Mouse (Mus musculus) testis, postnatal 10 days (tissue): ENCODE results near the gene Hsd17b11.
A peak's percentile ranks its signal among the peaks of the same experiment; 100 is the strongest.
"Not testable (repeated sequence)": the region's sequence is repeated elsewhere in the genome, so short reads cannot be mapped to it uniquely, and the experiment has no call there.

Experiments
- DNase-seq: peaks from one replicate; pipeline ENCODE4 v3.0.0; 2021; ENCODE audit warnings: low spot score

The Hsd17b11 gene

DNA sequence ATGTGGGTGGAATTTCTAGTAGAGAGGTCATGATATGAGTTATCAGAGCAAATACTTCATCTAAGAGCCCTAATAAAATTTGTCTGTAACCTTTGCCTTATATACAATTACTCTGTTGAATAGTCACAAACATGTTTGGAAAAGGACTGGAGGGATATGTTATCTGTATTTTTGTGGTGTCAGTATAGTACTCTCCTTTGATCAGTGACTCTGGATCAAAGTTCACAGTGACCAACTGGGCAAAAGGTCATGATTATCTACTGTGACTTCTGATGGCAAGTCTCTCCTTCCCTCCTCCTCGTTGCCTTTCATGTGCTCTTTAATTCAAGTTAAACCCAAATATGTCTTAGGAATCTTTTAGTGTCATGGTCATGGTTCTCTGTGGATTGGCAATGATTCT lies 14.1 kb upstream of the Hsd17b11 start:
- no peak for DNase-seq

DNA sequence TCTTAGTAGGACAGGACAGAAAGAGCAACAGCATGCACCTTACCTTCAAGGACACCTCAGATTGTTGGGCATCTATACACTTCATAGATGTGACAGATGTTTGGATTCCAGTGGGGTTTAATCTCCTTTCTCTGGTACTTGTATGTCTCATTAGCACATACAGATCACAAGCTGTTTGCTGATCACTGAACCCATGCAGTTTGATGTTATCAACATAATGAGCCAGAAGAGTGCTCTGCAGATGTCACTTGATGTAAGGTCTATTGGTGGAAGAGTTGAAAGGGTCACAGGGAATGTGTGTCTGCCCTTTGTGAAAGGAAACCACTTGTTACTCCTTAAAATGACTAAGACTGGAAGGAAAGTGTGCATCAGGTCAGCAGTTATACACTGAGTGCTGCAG lies 13.3 kb upstream of the Hsd17b11 start:
- no peak for DNase-seq

DNA sequence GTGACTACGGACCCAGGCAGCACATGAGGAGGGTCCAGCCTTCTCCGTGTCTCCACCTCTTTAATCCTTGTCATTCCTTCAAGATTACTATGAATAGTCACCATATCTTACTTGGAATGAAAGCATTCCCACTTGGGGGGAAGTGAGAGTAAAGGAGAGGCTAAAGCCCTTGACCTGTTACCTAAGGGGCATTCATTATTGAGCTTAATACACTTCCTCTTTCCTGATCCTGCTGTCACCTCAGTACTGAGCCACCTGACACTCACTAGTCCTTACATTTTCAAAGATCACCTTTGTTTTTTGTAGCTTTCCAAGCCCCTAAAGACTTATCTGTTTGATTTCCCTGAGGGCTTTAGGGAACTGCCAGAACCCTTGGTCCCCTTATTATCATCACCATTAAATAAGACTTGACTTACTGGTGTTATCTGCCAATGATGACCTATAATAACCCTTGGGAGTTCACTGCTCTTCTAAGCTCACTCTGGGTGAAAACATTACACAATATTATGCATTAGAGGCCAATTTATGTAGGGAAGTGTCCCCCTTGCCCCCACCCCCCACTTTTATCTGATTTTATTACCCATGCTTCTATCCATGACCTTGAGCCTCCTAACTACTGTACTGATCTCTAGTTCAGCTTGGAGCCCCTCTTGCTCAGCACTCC lies 10.8 kb upstream of the Hsd17b11 start:
- no peak for DNase-seq

DNA sequence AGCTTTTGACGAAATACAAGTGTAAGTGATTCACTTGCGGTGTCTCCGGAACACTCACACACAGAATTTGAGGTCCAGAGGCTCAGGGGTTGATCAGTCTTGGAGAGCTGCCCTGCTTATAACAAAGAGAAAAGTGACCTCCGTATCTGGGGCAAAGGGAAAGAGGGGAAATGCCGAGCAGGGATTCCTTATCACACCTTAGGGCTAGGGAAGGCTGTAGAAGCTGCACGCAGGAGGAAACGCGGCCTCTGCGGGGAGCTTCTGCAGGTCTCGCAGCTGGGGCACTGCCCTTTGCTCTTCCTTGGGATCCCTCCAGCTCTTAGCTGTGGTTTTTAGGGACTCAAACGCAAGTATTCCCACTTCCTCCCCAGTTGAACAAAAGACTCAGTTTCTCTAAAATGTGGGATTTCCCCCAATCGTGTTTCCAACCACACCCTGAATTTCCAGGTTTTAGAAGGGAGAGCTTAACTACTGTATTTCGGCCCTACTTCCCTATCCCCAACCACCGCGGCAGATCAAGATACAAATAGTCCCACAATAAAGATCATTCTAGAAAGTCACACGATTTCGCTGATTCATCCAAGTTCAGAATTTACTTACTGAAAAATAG lies 3.6 kb upstream of the Hsd17b11 start:
- DNase-seq: no peak

DNA sequence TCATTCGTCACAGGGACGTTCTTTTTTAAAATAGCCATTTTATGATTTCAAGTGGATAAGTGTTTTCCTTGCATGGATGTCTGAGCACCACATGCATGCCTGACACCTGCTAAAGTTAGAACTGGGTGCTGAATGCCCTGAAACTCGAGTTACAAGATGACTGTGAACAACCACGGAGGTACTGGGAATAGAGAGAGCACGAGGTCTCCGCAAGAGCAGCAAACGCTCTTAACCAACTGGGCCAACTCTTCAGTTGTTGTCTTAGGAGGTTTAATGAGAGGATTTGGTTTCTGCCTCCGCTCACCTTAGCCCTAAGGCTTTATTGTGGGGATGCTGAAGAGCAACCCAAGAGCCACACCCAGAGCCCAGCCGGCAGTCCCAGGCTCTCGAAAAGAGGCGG lies 3.0 kb upstream of the Hsd17b11 start:
- no peak for DNase-seq

DNA sequence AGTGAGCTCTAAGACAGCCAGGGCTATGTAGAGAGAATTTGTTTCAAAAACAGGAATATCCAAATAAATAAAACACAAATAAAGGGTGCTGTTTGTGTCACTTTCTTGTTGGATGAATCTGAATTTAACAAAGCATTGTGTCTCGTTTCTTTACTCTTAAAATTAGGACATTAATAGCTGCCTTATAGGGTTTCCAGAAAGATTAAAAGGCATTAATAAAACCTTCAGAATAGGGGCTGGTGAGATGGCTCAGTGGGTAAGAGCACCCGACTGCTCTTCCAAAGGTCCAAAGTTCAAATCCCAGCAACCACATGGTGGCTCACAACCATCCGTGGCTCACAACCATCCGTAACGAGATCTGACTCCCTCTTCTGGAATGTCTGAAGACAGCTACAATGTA lies 2.5 kb upstream of the Hsd17b11 start:
- not testable (repeated sequence) for DNase-seq

DNA sequence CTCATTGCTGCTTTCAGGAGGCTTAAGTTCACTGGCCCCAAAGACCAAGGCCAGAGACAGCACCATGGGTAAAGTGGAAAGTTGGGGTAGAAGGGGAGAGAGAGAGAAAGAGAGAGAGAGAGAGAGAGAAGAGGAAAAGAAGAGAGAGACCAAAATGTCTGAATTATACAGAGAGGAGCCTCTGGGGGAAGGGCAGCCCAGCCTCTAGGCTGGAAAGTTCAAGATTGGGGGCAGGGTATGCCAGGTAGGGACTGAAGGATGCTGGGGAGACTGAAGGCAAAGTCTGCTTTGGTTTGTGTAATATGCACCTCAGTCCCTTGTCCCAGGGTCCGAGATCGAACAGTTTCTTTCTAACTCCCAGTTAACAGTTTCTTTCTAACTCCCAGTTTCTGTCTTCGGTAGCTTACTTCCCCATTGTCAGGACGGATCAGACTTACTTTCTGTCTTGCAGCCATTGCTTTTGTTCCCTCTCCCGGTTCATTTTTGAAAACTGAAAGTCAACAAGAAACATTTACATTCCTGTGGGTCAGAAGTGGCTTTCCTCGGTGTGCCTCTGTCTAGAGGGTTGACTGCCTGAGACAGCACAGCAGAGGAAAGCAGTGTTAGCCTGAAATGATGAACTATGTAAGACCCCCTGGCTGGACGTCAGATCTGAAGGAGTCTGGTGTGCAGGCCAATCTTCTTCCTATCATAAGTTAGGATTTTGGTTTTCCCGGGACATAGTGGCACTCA lies 1.7 kb upstream of the Hsd17b11 start:
- DNase-seq: no peak

DNA sequence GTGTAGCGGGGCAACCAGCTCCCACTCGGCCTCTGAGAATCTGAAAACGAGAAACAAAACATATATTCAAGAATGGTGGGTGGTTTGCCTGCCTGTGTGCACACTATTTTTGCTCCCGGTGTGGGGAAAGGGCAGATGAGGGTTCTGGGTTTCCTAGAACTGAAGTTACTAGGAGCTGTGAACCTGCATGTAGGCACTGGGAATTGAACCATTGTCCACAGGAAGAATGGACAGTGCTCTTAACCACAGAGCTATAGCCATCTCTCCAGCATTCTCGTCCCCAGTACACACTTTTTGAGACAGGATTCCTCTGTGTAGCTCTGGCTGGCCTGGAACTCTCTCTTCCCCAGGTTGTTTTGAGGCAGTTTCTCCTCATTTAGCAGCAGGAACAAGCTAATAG lies 839 bp upstream of the Hsd17b11 start:
- no peak for DNase-seq

DNA sequence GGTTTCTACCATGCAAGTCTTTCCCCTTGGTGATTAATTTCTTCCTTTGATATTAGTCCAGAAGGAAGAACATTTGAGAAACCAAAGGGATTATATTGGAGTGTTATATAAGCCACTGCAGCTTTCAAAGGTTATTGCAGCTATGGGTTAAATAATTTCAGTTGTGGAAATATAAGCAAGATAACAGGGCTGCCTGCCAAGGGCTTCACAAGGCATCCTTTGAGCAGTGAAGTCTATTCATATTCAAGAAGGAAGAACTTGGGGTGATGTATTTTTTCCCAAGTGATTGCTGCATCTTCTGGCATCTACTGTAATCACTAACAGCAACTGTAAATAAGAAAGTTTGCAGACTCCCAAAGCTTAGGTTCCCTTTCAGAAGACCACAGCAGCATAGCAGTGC lies 10.3 kb downstream of the Hsd17b11 start:
- no peak for DNase-seq

DNA sequence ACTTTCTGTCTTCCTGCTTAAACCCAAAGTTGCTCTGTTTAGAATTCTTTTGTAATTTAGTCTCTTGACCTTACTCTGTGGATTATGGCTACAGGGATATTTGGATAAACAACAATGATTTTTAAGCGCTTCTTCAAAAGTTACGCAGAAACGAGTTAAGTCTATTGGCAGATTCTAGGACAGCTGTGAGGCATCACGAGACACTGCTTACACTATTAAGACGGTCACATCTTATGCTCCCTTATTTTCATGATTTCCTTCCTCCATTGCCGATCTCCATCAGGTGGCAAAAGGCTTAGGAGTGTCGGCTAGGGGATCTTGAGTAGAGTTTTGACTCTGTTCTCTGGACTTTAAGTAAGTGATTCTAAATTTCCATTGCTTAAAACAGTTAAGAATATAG lies 11.5 kb downstream of the Hsd17b11 start:
- no peak for DNase-seq

DNA sequence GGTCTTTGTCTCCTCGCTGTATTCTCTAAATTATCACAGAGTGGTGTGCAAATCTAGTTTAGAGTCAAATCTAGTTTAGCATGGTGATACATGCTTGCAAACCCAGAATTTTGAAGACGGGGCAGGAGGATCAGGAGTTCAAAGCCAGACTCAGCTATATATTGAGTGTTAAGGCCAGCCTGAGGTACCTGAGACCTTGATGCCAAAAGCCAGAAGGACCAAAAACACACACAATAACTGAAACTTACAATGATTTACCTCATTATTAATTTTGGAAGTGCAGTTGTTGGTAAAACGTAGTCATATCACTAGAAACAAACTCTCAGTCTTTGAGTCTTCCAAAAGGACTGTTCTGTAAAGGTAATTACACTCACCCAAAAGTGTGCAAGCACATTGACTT lies 12.3 kb downstream of the Hsd17b11 start:
- no peak for DNase-seq

DNA sequence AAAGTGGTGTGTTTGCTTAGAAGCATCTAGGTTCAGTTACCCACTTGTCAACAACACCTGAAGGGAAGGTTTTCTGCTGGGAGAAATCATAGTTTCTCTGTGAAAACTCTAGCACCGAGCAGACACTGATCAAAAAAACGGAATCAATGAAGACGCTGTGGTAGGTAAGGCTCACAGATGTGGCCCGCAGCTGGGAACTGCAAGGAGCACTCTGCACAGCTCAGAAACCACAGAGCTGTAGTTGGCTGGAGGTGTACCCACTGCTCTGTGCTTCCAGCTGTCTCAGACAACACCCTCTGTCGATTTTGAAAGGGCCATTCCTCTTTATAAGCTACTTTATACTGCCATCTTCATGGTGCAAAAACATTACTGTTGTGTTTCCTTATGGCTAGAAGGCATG lies 13.9 kb downstream of the Hsd17b11 start:
- no peak for DNase-seq

DNA sequence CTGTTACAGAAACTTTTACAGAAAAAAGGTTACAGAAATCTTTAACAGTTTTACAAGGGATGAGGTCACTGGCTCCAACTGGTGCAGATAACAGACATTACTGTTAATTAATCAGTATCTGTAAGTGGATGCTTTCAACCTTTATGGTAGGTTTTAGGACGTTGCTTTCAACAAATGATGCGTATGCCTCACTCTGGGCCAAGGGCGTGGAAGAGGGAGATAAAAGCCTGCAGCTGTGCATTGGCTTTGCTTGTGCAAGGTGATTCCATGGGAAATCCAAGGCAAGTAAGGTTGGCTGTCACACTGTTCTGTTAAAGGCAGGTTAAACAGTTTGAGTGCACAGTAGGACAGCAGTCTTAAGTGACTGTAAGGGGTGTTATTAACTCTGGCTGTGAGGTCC lies 14.9 kb downstream of the Hsd17b11 start:
- no peak for DNase-seq

DNA sequence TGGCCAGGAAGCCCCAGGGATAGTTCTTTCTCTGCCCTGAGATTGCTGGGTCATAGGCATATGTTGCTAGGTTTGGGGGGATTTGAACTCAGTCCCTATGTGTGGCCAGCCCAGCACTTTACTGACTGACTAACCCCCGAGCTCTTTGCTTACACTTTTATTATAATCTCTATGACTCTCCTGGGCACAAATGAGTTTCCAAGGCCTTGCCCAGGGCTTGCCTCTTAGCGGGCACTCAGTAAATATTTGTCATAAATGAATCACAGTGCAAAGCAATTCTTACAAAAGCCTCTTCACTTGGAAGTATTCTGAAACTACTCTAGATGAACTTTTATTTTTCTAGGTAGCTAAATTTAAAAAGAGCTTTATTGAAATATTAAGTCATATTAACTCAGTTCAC lies 17.8 kb downstream of the Hsd17b11 start:
- no peak for DNase-seq

DNA sequence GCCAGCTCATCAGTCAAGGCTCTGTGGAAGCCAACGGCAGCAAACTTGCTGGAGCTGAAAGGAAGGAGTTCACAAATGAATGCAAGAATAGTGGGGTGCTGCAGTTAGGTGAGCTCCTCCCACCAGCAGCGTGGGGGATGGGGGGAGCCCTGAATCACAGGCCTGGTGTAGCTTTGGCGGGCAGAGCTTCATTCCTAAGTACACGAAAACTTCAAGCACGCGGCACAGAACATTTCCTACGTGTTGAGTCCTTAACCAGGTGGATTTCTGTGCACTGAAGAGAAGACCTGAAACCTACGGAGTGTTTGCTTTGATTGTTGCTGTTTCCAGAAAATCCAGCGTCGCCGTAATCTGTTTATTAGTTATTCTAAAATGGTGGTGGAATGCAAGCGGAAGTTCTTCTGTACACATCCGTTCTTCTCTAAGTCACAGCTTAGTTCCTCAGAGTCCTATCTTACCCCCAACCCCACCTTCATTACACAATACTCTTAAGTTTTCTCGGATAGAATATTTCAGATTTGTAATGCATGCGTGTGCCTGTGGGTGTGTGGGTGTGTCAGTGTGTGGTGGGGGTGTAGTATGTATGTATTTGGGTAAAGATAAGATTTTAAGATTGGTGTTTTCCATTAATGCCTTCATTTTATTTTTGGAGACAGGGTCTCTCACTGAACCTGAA lies 18.3 kb downstream of the Hsd17b11 start:
- DNase-seq: no peak

DNA sequence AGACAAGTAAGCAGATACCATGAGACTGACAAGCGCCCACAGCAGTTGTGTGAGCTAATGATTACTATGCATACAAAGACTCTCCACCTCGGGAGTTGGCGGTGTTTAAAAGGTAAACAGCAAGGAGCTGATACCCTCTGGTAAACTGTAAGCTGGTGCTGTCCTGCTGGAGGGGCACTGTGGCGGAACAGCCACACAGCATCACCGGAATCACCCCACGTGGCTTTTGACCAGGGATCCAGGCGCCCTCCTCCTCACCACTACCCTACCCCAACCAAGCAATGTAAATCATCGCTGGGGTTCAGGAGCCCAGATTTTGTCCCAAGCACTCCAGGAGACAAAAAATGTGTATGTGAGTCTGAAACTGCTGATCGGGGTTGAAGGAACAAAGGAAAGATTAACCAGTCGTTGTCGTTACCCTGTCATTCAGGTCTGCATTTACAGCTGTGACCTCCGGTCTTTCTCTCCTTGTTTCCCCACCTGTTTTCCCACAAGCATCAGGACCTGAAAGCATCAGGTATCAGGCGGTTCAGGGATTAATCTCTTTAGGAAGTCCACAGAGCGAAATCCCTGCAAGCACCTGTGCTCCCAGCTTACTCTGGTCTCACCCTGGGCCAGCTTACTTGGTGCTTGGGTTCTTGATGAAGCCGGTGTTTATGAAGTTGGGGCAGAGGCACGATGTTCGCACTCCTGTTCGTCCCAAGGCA lies 19.0 kb downstream of the Hsd17b11 start:
- no peak for DNase-seq

DNA sequence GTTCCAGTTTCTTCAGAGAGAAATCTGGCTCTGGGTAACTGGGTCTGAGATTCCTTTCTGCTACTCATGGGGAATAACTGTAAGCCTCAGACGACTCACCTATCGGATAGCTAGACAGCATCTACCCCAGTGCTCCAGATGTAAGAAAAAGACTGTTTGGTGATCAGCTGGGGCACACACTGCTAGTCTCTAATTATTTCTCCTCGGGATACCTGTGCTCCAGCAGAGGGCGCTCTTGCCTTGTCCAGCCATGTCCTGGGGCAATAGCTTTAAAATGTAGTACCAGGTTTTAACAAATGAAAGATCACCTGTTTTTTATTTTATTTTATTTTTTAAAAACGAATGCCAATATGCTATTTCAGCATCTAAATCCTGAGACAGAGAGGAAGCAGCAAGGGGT lies 22.0 kb downstream of the Hsd17b11 start:
- peak; percentile 93 for DNase-seq

DNA sequence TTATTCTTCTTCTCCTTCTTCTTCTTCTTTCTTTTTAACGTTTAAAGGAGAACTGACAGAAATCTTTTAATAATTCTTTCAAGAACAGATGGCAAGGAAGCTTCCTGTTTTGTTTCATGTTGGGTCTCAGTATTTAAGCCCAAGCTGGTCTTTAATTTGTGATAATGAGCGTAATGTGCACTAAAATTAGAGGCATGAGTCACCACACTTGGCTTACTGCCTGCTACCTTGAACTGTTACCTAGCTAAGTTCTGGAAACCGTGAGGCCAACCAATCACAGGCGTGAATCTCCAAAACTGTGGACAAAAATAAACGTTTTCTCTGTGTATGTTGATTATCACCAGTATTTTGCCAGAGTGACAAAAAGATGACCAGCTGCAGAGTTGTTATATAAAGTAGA lies 23.0 kb downstream of the Hsd17b11 start:
- DNase-seq: no peak

DNA sequence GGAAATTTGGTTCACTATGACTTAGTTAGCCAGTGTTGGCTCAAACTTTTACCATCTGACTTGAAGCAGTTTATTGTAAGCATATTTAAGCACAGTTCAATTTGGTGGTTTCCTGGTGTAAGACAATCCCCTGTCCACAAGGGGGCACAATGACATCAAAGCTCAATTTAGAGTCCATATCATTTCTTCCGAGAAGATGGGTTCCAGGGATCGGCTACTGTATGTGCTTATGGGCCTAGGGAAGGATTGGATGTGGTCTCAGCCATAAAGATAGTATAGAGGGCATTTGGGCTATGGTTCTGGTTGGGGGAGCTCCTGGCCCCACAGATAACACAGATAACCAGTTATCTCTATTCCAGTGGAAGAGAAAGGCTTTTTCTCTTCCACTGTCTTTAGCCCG lies 26.5 kb downstream of the Hsd17b11 start:
- no peak for DNase-seq

DNA sequence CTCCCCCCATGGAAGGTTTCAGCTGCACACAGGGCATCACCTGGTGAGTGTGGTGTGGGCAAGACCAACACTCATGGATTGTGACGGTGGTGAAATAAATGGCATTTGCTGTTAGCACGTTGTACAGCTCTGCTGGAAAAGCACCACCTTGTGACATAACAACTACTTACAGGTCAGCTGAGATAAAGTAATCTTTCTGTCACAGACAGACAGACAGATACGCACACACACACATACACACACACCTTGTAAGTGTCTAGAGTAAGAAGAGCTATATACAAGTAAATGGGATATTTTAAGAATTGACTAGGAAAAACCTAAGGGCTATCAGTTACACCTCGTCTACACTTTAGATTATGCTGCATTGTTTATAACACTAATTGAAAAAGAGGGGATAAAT lies 27.1 kb downstream of the Hsd17b11 start:
- no peak for DNase-seq

DNA sequence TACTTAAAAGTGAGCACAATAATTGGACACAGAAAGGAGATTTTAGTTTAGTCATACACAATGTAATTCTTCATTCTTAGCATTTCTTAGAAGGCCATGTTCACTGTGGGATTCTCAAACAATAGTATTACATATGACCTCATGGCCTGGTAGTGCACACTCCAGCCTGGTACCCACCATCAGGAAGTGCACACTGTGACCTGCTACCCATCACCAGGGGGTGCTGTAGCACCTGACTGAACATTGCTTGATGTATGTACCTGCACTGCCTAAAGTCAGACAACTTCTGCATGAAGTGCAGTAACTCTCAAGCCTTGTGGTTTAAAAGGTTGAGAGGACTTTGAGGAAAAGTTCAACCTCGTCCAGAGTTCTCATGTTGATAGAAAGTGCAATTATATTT lies 28.1 kb downstream of the Hsd17b11 start:
- no peak for DNase-seq

DNA sequence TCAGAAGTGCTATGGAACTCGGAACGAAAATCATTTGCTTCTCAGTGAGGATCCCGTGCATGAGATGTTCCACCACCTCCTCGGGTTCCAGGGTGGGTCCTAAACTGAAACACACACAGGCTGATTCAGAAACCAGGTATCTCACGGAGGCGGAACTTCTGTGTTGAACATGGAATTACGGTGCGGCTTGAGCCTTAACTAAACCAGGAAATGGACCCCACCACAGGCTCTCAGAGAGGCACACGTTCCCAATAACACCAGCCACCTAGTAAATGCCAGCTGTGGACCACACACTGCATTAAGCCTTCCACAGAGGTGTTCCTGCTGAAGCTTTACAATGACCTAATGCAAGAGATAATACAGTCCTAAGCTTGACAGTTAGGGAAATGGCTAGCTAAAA lies 28.9 kb downstream of the Hsd17b11 start:
- no peak for DNase-seq
